Mouse (Mus musculus) thymus, postnatal 0 days (tissue): ENCODE results near the gene 2610318N02Rik. TPM values are rescaled to one million over a fixed set of nuclear protein-coding genes. Genes with fewer than 3 reads are reported as not detected.

Source experiments
- DNase-seq: peaks from one replicate; pipeline ENCODE4 v3.0.0-alpha.2; 2015; ENCODE audit warnings: low spot score
- polyA plus RNA-seq: library from polyadenylated mRNA; unstranded; fragments of >200 nt; fragmentation: Nextera tagmentation; extraction: Ambion mirVana; gene quantifications from 2 replicates; pipeline ENCODE4 v1.2.1, GENCODE M21; 2015

2610318N02Rik gene
- polyA plus RNA-seq, 1 experiment from 2014 or later = 61.3 TPM

GRCm38 (mm10) chr16:17110771-17111743 is 13.9 kb downstream of the 2610318N02Rik start, which contains the start of gene Ppil2:
Gene Ppil2, minus strand, starts transcription at chr16:17111257.
- DNase-seq = peak; percentile 82

GRCm38 (mm10) chr16:17104600-17104999 is 20.4 kb downstream of the 2610318N02Rik start:
- no peak for DNase-seq

- no peak for DNase-seq
Measured at GRCm38 (mm10) chr16:17102630-17103220, 22.2 kb downstream of the 2610318N02Rik start.

GRCm38 (mm10) chr16:17096938-17097337 is 28.0 kb downstream of the 2610318N02Rik start:
- no peak for DNase-seq

- no peak for DNase-seq
Measured at GRCm38 (mm10) chr16:17088346-17088745, 36.6 kb downstream of the 2610318N02Rik start.

GRCm38 (mm10) chr16:17086669-17087193 is 38.2 kb downstream of the 2610318N02Rik start:
- no peak for DNase-seq

GRCm38 (mm10) chr16:17086241-17086640 is 38.7 kb downstream of the 2610318N02Rik start:
- no peak for DNase-seq

- no peak for DNase-seq
Measured at GRCm38 (mm10) chr16:17085636-17086035, 39.3 kb downstream of the 2610318N02Rik start.

- no peak for DNase-seq
Measured at GRCm38 (mm10) chr16:17082121-17082792, 42.7 kb downstream of the 2610318N02Rik start.

GRCm38 (mm10) chr16:17078101-17078500 is 46.9 kb downstream of the 2610318N02Rik start:
- no peak for DNase-seq

GRCm38 (mm10) chr16:17076869-17077268 is 48.1 kb downstream of the 2610318N02Rik start:
- DNase-seq = no peak

- no peak for DNase-seq
Measured at GRCm38 (mm10) chr16:17076301-17076700, 48.7 kb downstream of the 2610318N02Rik start.

- DNase-seq = no peak
Measured at GRCm38 (mm10) chr16:17073000-17073399, 52.0 kb downstream of the 2610318N02Rik start.

- DNase-seq = no peak
Measured at GRCm38 (mm10) chr16:17070716-17071115, 54.3 kb downstream of the 2610318N02Rik start.

- peak; percentile 62 for DNase-seq
Measured at GRCm38 (mm10) chr16:17069511-17070443, 55.2 kb downstream of the 2610318N02Rik start, which contains the start of gene Ypel1. Gene Ypel1, plus strand, starts transcription at chr16:17069696.

GRCm38 (mm10) chr16:17067552-17067951 is 57.4 kb downstream of the 2610318N02Rik start:
- DNase-seq = no peak
